In genomic region chr2:179650168-179650567, GRCm38 (mm10) we compare ENCODE assay signal across 24 mouse cellular contexts.
"Had no signal": no experiment of that assay in that cellular context is flagged by ENCODE, and none has a peak within 500 bp of the region (broad histone marks: within the 10 kb centered on the region; RNA-seq: fewer than 3 reads in every experiment).

No protein-coding gene starts in this region.

- H3K9me3 ChIP-seq: embryonic facial prominence, embryonic 10.5 days; embryonic facial prominence, embryonic 12.5 days; embryonic facial prominence, embryonic 13.5 days; embryonic facial prominence, embryonic 15.5 days; forebrain, embryonic 10.5 days; forebrain, embryonic 12.5 days; forebrain, embryonic 13.5 days; forebrain, embryonic 15.5 days had no signal

- H3K36me3 ChIP-seq: embryonic facial prominence, embryonic 10.5 days; embryonic facial prominence, embryonic 12.5 days; embryonic facial prominence, embryonic 13.5 days; embryonic facial prominence, embryonic 15.5 days; forebrain, embryonic 10.5 days; forebrain, embryonic 12.5 days; forebrain, embryonic 15.5 days had no signal

- H3K9ac ChIP-seq: embryonic facial prominence, embryonic 12.5 days; embryonic facial prominence, embryonic 13.5 days; embryonic facial prominence, embryonic 15.5 days; forebrain, embryonic 12.5 days; forebrain, embryonic 13.5 days; forebrain, embryonic 15.5 days; forebrain, postnatal 0 days had no signal

- ATAC-seq: forebrain, embryonic 13.5 days; forebrain, embryonic 14.5 days; forebrain, embryonic 16.5 days; forebrain, postnatal 0 days had no signal

- DNase-seq: cerebellum, adult 8-10 months; cerebellum, adult 9-10 months; cerebellum, adult 9-11 months; cerebellum, postnatal 25 days; embryo, embryonic 11 days; forebrain, postnatal 0 days; gastrocnemius, adult 2 months; gastrocnemius, postnatal 10 days; gastrocnemius, postnatal 14 days; gastrocnemius, postnatal 25 days; heart, adult 11 months; heart, adult 18-20 months; heart, adult 2 months had no signal

- H3K27me3 ChIP-seq: embryonic facial prominence, embryonic 12.5 days; forebrain, embryonic 12.5 days; forebrain, embryonic 13.5 days; forebrain, embryonic 15.5 days had no signal

- H3K4me3 ChIP-seq: embryonic facial prominence, embryonic 10.5 days; embryonic facial prominence, embryonic 12.5 days; embryonic facial prominence, embryonic 13.5 days; embryonic facial prominence, embryonic 15.5 days; erythroblast, embryonic 14.5 days; forebrain, embryonic 10.5 days; forebrain, embryonic 12.5 days; forebrain, embryonic 13.5 days; forebrain, embryonic 15.5 days; gastrocnemius, adult 2 months; heart, adult 2 months had no signal

- H3K4me2 ChIP-seq: embryonic facial prominence, embryonic 12.5 days; embryonic facial prominence, embryonic 13.5 days; embryonic facial prominence, embryonic 15.5 days; forebrain, embryonic 12.5 days; forebrain, embryonic 13.5 days; forebrain, embryonic 15.5 days had no signal

- H3K27ac ChIP-seq: embryonic facial prominence, embryonic 10.5 days; embryonic facial prominence, embryonic 12.5 days; embryonic facial prominence, embryonic 13.5 days; embryonic facial prominence, embryonic 15.5 days; forebrain, embryonic 13.5 days; forebrain, embryonic 15.5 days; gastrocnemius, adult 2 months; heart, adult 2 months had no signal
